Mouse (Mus musculus) hematopoietic multipotent progenitor cell, adult 10-12 weeks (in vitro differentiated cells): Measurements from ENCODE around the gene Hnf1a. TPM values are rescaled to one million over a fixed set of nuclear protein-coding genes. Genes with fewer than 3 reads are reported as not detected.

Source experiments
- polyA plus RNA-seq: library from polyadenylated mRNA; stranded (reverse); fragments of >175 nt; gene quantifications from 2 replicates; pipeline ENCODE4 v1.2.3, GENCODE M21; 2012; ENCODE audit warnings: low replicate concordance

Gene Hnf1a
- polyA plus RNA-seq, result 0.14 TPM in 1 of 2 replicates, not detected in the other

DNA sequence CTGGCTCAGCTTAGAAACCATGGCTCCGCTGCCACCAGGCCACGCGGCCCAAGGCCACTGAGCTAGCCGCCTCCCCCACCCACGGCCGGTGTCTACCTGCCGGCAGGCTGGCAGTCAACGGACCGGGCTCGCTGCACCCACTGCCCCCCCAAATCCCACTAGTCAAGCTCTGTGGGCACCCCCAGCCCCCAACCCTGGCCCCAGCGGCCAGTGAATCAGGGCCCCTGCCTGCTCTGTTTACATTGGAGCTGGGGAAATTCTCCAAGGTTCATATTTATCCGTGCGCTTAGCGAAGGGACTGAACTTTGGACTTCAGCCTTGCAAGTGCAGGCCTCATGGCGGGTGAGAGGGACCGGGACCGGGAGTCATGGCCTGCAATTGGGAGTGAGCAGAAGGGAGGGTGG, at the start of gene Hnf1a:
Hnf1a (minus strand) TSS at position 271 of the 404 bp plus-strand sequence.

DNA sequence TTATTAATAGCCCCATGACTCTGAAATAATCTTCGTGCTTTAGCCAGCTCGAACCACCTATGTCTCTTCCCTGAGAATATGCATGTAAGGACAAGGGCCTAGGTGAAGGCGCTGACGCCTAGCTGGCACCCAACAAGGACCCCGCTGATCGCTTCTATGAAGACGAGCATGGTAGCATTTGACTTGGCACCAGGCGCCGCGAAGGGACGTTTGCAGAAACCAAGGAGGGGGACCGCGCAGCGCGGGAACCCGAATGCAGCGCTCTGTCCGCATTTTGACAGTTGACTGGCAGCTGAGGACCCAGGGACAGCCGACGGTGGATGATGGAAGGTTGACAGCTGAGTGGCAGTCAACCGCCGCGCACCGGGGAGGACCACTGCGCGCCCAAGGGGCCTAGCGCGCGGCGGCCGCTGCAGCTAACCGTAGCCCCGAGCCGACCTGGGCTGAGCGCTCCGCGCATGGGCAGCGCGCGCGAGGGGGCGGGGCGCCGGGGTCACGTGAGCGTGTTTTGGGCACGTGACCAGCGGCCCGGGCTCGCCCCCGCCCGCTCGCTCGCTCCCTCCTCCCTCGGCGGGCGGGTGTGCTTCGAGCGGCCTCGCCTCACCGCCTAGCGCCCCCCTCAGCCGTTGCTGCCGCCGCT, 39.8 kb upstream of the Hnf1a start, which contains the start of gene Sppl3:
Sppl3 (plus strand) TSS at position 561 of the 640 bp plus-strand sequence.

DNA sequence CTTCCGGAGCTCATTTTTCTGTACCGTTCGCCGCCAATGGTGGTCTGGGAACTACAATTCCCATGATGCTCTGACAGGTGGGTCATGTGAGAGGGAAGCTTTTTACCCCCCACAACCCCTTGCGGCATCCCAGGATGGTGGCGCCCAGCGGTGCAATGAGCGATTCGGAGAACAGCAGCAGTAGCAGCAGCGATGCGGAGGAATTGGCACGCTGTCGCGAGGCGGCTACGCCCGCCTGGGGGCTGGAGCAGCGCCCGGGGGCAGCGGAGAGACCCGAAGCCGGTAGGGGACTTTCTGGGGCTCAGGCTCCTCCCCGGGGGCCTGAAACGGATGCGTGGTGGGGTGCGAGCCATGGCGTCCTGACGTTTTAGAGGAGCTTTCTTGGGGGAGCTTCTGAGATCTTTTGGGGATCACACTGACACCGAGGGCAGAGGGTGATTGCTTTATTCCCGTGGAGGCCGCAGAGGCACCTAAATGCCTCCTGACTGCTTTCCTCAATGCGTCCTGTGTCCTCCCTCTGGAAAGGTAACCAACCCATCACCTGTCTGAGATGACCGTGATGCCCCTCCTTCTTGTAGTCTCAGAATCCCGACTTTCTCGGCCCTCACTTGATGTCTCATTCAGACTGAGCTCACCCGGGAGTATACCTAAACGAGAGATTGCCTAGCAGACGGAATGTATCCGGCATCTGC, 28.7 kb downstream of the Hnf1a start, which contains the start of gene 2210016L21Rik:
2210016L21Rik (plus strand) TSS at position 85 of the 692 bp plus-strand sequence.

DNA sequence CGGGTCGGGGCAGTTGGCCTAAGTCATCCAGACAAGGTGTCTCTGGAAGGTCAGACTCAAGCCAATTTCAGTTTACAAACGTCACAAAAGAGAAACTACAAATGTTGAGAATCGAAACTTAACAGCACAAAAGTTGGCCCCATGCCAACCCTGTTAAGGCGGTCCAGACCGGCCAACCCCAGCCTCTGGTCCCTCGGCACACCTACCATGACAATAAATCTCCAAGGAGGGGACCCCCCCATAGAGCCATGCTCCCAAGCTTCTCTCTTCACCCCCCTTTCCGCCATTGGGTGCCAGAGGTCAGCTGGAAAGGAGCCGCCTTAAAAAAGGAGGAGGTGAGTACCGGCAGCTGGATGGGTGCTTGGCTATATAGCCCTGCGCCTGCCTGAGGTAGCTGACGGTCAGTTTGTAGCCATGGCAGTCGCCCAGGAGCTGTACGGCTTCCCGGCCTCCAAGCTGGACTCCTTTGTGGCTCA, 47.9 kb downstream of the Hnf1a start, which contains the start of gene Oasl1:
Oasl1 (plus strand) TSS at position 243 of the 476 bp plus-strand sequence.

Other genes starting within 250 kb of the Hnf1a start
- 305 and 353 TPM in 2 replicates for gene Ankrd13a, start 196.4 kb downstream of the Hnf1a start, polyA plus RNA-seq
- gene Git2, start 195.6 kb downstream of the Hnf1a start, polyA plus RNA-seq, result 211 and 265 TPM in 2 replicates
- gene 1500011B03Rik, start 147.6 kb downstream of the Hnf1a start, polyA plus RNA-seq, result 83.2 and 99.6 TPM in 2 replicates
- not detected in 2 replicates for gene 4930519G04Rik, start 117.4 kb downstream of the Hnf1a start, polyA plus RNA-seq
- gene Gm9936, start 112.4 kb downstream of the Hnf1a start, polyA plus RNA-seq, result not detected in 2 replicates
- 0.67 and 0.83 TPM in 2 replicates for gene Oasl2, start 74.2 kb downstream of the Hnf1a start, polyA plus RNA-seq
- 23.9 and 25.0 TPM in 2 replicates for gene Oasl1, start 47.9 kb downstream of the Hnf1a start, polyA plus RNA-seq
- gene 2210016L21Rik, start 28.9 kb downstream of the Hnf1a start, polyA plus RNA-seq, result 39.5 and 52.5 TPM in 2 replicates
- 21.8 and 40.6 TPM in 2 replicates for gene Sppl3, start 40.0 kb upstream of the Hnf1a start, polyA plus RNA-seq
- not detected in 2 replicates for gene Gm10401, start 127.2 kb upstream of the Hnf1a start, polyA plus RNA-seq
- 24.4 and 28.9 TPM in 2 replicates for gene Acads, start 148.3 kb upstream of the Hnf1a start, polyA plus RNA-seq
- gene Unc119b, start 163.9 kb upstream of the Hnf1a start, polyA plus RNA-seq, result 82.2 and 147 TPM in 2 replicates
- gene Mlec, start 187.1 kb upstream of the Hnf1a start, polyA plus RNA-seq, result 46.4 and 54.1 TPM in 2 replicates
- gene Cabp1, start 223.3 kb upstream of the Hnf1a start, polyA plus RNA-seq, result 0.21 and 0.50 TPM in 2 replicates